Mouse (Mus musculus) Muller cell, postnatal 12 days (primary cell): Measurements from ENCODE around the gene Ulk3.

ENCODE experiments used
- DNase-seq: peaks from one replicate; pipeline ENCODE4 v3.0.0-alpha.2; 2015; ENCODE audit errors: inconsistent ontology term

The Ulk3 gene

GRCm38 (mm10) chr9:57568500-57568899 is 20.8 kb upstream of the Ulk3 start:
- no peak for DNase-seq

- DNase-seq: no peak
These were observed 14.9 kb upstream of the Ulk3 start for GRCm38 (mm10) chr9:57574397-57574796.

GRCm38 (mm10) chr9:57575577-57575976 is 13.7 kb upstream of the Ulk3 start:
- DNase-seq: no peak

GRCm38 (mm10) chr9:57577144-57577849 is 12.0 kb upstream of the Ulk3 start:
- DNase-seq: no peak

GRCm38 (mm10) chr9:57584991-57585390 is 4.3 kb upstream of the Ulk3 start:
- no peak for DNase-seq

- no peak for DNase-seq
These were observed 1.5 kb downstream of the Ulk3 start for GRCm38 (mm10) chr9:57590726-57591125.

- DNase-seq: no peak
These were observed 4.4 kb downstream of the Ulk3 start for GRCm38 (mm10) chr9:57593454-57594173.

- no peak for DNase-seq
These were observed 4.9 kb downstream of the Ulk3 start for GRCm38 (mm10) chr9:57594174-57594509.

GRCm38 (mm10) chr9:57597265-57597664 is 8.0 kb downstream of the Ulk3 start:
- DNase-seq: no peak

- peak; percentile 54 for DNase-seq
These were observed 8.7 kb downstream of the Ulk3 start for GRCm38 (mm10) chr9:57597929-57598382.

GRCm38 (mm10) chr9:57598851-57599563 is 9.8 kb downstream of the Ulk3 start:
- DNase-seq: no peak

- DNase-seq: no peak
These were observed 11.5 kb downstream of the Ulk3 start for GRCm38 (mm10) chr9:57600620-57601352.

GRCm38 (mm10) chr9:57601353-57601706 is 12.1 kb downstream of the Ulk3 start:
- peak; percentile 94 for DNase-seq

- no peak for DNase-seq
These were observed 12.8 kb downstream of the Ulk3 start for GRCm38 (mm10) chr9:57602098-57602497.

- no peak for DNase-seq
These were observed 15.6 kb downstream of the Ulk3 start for GRCm38 (mm10) chr9:57604875-57605274.

- DNase-seq: no peak
These were observed 16.3 kb downstream of the Ulk3 start for GRCm38 (mm10) chr9:57605503-57605902.

- peak; percentile 83 for DNase-seq
These were observed 17.0 kb downstream of the Ulk3 start, which contains the start of gene Cplx3 for GRCm38 (mm10) chr9:57606139-57606851. Gene Cplx3 (minus strand): TSS chr9:57606281.

- DNase-seq: no peak
These were observed 20.6 kb downstream of the Ulk3 start for GRCm38 (mm10) chr9:57609803-57610202.

GRCm38 (mm10) chr9:57610359-57610826 is 21.1 kb downstream of the Ulk3 start:
- peak; percentile 73 for DNase-seq

GRCm38 (mm10) chr9:57612587-57612986 is 23.3 kb downstream of the Ulk3 start:
- peak; percentile 58 for DNase-seq

GRCm38 (mm10) chr9:57613975-57614374 is 24.7 kb downstream of the Ulk3 start:
- DNase-seq: no peak
